Mouse (Mus musculus) CH12F3 (cell line): Measurements from ENCODE around the gene Pfkfb3.

Experiments used
- in situ Hi-C: fragments of 300-500 bp; cut with MboI; formaldehyde crosslinking; loops from 2 replicates; pipeline ENCODE4 v1.14.3; 2020; ENCODE audit warnings: low sequenced_read_pairs

Pfkfb3 gene

DNA sequence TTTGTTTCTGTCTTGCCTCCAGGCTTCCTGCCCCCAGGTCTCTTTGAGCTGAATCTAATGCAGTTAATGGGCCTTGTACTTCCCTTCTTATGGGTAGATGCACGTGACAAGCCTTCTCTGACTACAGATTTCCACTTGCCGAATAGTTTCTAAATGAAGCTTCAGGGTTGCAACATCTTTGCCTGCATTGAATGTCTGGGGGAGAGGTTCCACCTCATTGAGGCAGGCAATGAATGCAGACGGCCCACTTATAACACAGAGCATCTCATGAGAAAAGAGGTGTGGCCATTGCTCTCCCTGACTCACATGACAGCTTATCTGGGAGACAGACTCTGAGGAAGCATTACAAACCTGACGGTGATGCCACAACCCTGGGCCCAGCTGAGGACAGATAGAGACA lies 112.0 kb downstream of the Pfkfb3 start:
- in situ Hi-C loops: no loop called here

DNA sequence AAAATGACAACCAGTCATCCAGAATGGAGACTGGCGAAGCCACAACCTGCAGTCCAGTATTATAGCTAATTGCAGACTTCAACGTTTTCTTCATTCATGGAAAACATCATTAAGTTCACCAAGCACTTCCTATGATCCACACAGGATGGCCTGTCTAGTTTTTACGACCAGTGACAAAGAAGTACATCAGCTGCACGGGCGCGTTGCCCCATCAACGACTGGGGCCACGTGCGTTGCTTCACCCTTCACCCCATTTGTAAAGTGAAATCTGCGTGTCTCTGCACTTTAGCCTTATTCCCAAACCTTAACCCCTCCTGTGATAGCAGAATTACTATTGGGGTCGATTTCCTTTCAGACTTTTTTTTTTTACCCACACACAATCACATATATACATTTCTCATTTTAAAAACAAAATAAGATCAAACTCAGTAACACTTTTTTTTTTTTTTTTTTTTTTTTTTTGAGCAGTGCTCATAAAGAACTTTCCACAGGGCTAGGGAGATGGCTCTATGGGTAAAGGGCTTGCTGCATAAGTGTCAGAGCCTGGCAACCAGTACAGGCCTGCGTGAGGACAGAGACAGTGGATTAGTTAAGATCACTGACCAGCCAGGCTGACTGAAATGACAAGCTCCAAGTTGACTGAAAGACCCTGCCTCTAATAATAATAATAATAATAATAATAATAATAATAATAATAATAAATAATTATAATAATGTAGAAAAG lies 115.5 kb downstream of the Pfkfb3 start:
- in situ Hi-C loops: no loop called here

GRCm38 (mm10) chr2:11436353-11436752 lies 117.5 kb downstream of the Pfkfb3 start:
- in situ Hi-C loops: no loop called here

DNA sequence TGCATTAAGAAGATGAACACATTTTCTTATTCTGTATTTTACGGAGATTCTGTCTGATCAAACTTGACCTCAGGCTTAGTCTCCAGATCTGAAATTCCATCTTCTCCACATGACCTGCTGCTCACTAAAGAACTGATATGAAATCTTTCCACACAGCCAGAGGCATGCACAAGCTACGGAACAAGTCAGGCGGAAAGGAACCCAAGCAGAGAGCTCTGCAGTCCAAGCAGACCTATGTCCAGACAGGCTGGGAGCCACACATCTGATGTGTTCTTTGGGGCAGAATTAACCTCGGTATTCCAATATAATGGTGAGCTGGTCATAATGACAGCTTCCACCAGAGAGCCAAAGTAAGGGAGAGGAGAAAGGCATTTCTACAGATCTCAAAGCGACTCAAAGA lies 120.5 kb downstream of the Pfkfb3 start:
- in situ Hi-C loops: no loop called here

DNA sequence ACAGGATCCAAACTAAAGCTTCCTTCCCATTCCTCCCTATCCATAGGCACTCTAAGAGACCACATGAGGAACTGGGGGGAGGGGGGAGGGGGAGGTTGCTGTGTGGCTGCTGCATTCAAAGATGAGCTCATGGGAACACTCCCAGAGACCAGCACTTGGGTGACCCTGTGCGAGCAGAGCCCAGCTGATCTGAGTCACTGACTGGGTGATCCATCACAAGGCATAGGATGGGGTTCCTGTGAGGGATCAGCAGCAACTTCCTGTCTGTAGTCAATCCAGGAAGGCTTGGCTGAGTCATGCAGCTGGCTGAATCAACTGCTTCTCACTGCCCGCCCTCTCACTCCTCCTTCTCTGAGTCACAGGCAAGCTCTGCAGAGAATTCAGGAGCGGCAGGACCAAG lies 124.3 kb downstream of the Pfkfb3 start:
- in situ Hi-C loops: no loop called here

DNA sequence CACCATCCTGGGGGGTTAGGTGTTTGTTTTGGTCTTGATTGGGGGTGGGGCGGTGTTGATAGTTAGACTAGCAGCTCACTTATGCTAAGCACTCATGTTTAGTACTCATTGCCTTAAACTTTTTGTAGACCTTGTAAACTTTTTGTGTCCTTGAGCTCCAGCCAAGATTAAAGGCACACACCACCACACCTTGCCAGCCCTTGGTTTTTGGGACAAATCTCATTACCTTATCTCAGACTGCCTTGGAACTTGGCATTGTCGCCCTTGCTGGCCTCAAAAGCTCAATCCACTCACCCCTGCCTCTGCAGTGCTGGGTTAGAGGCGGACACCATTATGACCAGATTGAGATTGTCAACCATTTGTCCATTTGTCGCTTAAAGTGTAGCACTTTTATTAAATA lies 125.3 kb downstream of the Pfkfb3 start:
- in situ Hi-C loops: no loop called here

DNA sequence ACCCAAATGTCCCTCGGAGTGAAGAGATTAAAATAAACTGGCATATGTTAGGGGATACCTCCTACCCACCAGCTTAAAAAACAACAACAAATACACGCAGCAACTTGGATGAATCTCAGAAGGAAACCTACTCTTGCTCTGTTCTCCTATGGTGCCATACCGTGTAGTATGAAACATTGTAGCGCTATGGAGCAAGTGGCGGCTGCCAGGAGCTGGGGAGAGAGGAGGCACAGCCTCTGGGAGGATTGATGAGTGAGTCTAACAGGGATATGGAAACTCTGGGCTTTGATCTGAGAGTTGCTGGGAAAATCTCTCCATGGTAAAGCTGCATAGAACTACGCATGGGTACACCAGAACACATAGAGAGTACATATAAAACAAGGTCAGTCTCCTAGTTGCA lies 126.3 kb downstream of the Pfkfb3 start:
- in situ Hi-C loops: no loop called here

GRCm38 (mm10) chr2:11426379-11426778 lies 127.5 kb downstream of the Pfkfb3 start:
- in situ Hi-C loops: no loop called here

DNA sequence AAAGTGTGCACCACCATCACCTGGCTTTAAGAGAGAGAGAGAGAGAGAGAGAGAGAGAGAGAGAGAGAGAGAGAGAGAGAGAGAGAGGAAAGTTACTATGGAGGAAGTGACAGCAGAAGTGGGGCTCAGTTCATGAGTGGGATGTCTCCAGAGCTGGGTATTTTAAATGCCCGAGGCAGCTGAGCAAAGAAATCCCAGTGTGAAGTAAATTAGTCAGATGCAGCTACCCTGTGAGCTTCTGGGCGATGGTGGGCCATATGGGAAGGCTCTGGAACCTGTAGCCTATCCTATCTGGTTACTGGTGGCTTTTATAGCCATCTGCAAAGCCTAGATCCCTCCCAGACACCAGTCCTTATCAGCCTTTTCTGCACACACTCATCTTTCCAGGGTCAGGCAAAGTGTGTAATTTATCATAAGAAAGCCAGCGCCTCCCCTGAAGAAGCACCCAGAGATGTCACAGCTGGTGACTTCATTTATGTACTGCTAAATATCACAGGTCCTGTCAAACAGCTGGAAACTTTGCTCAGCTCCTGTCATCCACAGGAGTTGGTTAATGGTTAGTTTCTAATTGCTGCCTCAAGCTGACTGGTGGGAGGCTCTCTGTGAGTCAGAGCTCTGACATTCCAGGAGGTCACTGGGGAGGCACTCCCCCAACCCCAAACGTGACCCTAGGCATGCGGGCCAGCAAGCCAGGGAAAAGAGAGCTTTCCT lies 128.3 kb downstream of the Pfkfb3 start:
- in situ Hi-C loops: no loop called here

DNA sequence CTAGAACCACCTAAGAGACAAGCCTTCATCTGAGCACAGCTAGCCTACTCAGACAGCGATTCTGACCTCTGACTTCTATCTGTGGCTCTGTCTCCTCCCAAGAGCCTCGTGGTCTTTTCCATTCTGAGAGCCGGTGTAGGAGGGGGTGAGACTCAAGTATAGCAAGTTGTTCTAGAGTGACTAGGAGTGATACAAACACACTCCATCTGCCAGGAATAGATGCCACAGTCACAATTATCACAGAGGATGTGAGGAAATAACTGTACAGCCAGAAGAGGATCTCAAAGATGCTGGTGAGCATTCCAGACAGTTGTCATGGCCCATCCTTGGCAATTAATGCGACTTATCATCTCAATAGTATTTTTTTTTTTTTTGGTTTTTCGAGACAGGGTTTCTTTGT lies 129.6 kb downstream of the Pfkfb3 start:
- in situ Hi-C loops: no loop called here

GRCm38 (mm10) chr2:11423421-11423820 lies 130.5 kb downstream of the Pfkfb3 start:
- in situ Hi-C loops: no loop called here

DNA sequence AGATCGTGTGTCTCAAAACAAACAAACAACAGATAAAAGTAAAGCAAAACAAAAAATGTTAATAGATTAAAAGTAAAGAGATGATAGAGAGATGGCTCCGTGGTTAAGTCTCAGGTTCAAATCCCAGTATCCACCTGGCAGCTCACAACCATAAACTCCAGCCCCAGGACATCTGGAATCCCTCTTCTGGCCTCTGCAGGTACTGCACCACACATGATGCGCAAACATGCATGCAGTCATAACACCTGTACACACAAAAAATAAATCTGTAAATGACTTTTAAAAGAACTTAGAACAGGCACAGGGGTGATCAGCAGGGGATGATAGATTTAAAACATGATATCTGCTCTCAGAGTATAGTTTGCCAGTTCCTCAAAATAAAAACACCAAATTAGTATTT lies 131.5 kb downstream of the Pfkfb3 start:
- in situ Hi-C loops: no loop called here
